Mouse (Mus musculus) liver, embryonic 12.5 days (tissue): ENCODE data around the gene Aqp1. TPM values are rescaled to one million over a fixed set of nuclear protein-coding genes. Genes with fewer than 3 reads are reported as not detected.

Experiments used
- ATAC-seq: fragments of 200-750 bp; cut with Nextera tagmentation; 2 replicates; pipeline ENCODE4 v1.8.0; 2017; ENCODE audit warnings: moderate number of reproducible peaks, mild to moderate bottlenecking, moderate library complexity
- H3K27ac ChIP-seq: fragments of 300-500 bp; sonication (generic); 2 replicates; pipeline ENCODE4 v1.5.1; 2016; ENCODE audit warnings: mild to moderate bottlenecking
- H3K27me3 ChIP-seq: fragments of 300-500 bp; sonication (generic); replicated peaks from 2 replicates; pipeline ENCODE4 v1.6.1; 2016; ENCODE audit warnings: mild to moderate bottlenecking, moderate library complexity
- H3K36me3 ChIP-seq: fragments of 300-500 bp; sonication (generic); 2 replicates; pipeline ENCODE4 v1.6.1; 2016; ENCODE audit warnings: mild to moderate bottlenecking, moderate library complexity
- H3K4me1 ChIP-seq: fragments of 300-500 bp; sonication (generic); 2 replicates; pipeline ENCODE4 v1.6.1; 2016
- H3K4me2 ChIP-seq: fragments of 300-500 bp; sonication (generic); 2 replicates; pipeline ENCODE4 v1.6.1; 2016; ENCODE audit warnings: mild to moderate bottlenecking, moderate library complexity
- H3K4me3 ChIP-seq: fragments of 300-500 bp; sonication (generic); 2 replicates; pipeline ENCODE4 v1.5.1; 2016; ENCODE audit warnings: mild to moderate bottlenecking, moderate library complexity
- H3K9ac ChIP-seq: fragments of 300-500 bp; sonication (generic); 2 replicates; pipeline ENCODE4 v1.6.1; 2016; ENCODE audit warnings: mild to moderate bottlenecking, moderate library complexity
- H3K9me3 ChIP-seq: fragments of 300-500 bp; sonication (generic); replicated peaks from 2 replicates; pipeline ENCODE4 v1.6.1; 2016; ENCODE audit warnings: mild to moderate bottlenecking, moderate library complexity
- whole genome bisulfite sequencing: fragments of 180-500 bp; shearing (Covaris S2); methylation state at CpG from one replicate; pipeline ENCODE4 v1.1.7; 2016; ENCODE audit not compliant: insufficient replicate concordance; 5-methylcytosine and 5-hydroxymethylcytosine counted together
- polyA plus RNA-seq: library from polyadenylated mRNA; unstranded; fragments of >200 nt; fragmentation: Nextera tagmentation; extraction: Ambion mirVana; gene quantifications from 2 replicates; pipeline ENCODE4 v1.2.1, GENCODE M21; 2016

The Aqp1 gene
- polyA plus RNA-seq, 1 experiment from 2014 or later = 29.1 TPM

GRCm38 (mm10) chr6:55367126-55367525 is 30.9 kb downstream of the Aqp1 start:
- Histone ChIP-seq H3K4me2 (no peak overlapping the region), H3K27ac (peak overlapping the region; percentile 75), H3K27me3 (no peaks in the 10 kb centered on the region), H3K36me3 (no peaks in the 10 kb centered on the region), H3K9ac (no peak overlapping the region), H3K9me3 (peaks cover 7% of the 10 kb centered on the region; the same call in 1 of the 2 replicates), H3K4me1 (peaks cover 77% of the 10 kb centered on the region), H3K4me3 (no peak overlapping the region)
- peak; percentile 89 for ATAC-seq

GRCm38 (mm10) chr6:55370831-55371230 is 34.6 kb downstream of the Aqp1 start:
- no peaks in the 10 kb centered on the region for H3K27me3 ChIP-seq
- peaks cover 52% of the 10 kb centered on the region for H3K4me1 ChIP-seq
- H3K4me2 ChIP-seq = peak overlapping the region; percentile 33
- H3K27ac ChIP-seq = peak overlapping the region; percentile 79
- 22% methylated on average over 6 of the region's 6 CpGs for WGBS
- H3K9ac ChIP-seq = peak overlapping the region; percentile 34; the same call in 1 of the 2 replicates
- ATAC-seq = peak; percentile 75
- no peak overlapping the region for H3K4me3 ChIP-seq
- no peaks in the 10 kb centered on the region for H3K36me3 ChIP-seq
- H3K9me3 ChIP-seq = peaks cover 7% of the 10 kb centered on the region; the same call in 1 of the 2 replicates

GRCm38 (mm10) chr6:55376076-55376475 is 39.8 kb downstream of the Aqp1 start, which contains the start of gene Ghrhr:
Gene Ghrhr, plus strand, starts transcription at chr6:55376295.
- Histone ChIP-seq H3K4me2 (no peak within 1 kb of the TSS), H3K4me3 (no peak within 1 kb of the TSS), H3K27me3 (peaks cover 12% of the 10 kb centered on the region; the same call in 1 of the 2 replicates), H3K9me3 (peaks cover 7% of the 10 kb centered on the region; the same call in 1 of the 2 replicates), H3K9ac (no peak within 1 kb of the TSS), H3K27ac (no peak within 1 kb of the TSS), H3K36me3 (no peaks in the 10 kb centered on the region), H3K4me1 (peaks cover 34% of the 10 kb centered on the region)
- 70% methylated on average over 6 of the region's 6 CpGs for WGBS
- ATAC-seq = no peak

- WGBS = 65% methylated on average over 5 of the region's 5 CpGs
- no peaks in the 10 kb centered on the region for H3K36me3 ChIP-seq
- ATAC-seq = no peak
- H3K9me3 ChIP-seq = peaks cover 2% of the 10 kb centered on the region; the same call in 1 of the 2 replicates
- no peak overlapping the region for H3K27ac ChIP-seq
- H3K4me2 ChIP-seq = no peak overlapping the region
- no peak overlapping the region for H3K9ac ChIP-seq
- peaks cover 12% of the 10 kb centered on the region; the same call in 1 of the 2 replicates for H3K27me3 ChIP-seq
- no peak overlapping the region for H3K4me3 ChIP-seq
- peaks cover 29% of the 10 kb centered on the region for H3K4me1 ChIP-seq
Measured at GRCm38 (mm10) chr6:55376511-55376910, 40.3 kb downstream of the Aqp1 start.

GRCm38 (mm10) chr6:55377461-55377860 is 41.2 kb downstream of the Aqp1 start:
- WGBS = 62% methylated on average over 4 of the region's 4 CpGs
- H3K27ac ChIP-seq = no peak overlapping the region
- H3K4me1 ChIP-seq = peaks cover 28% of the 10 kb centered on the region
- H3K36me3 ChIP-seq = no peaks in the 10 kb centered on the region
- peaks cover 12% of the 10 kb centered on the region; the same call in 1 of the 2 replicates for H3K27me3 ChIP-seq
- no peak overlapping the region for H3K4me2 ChIP-seq
- no peak for ATAC-seq
- H3K9ac ChIP-seq = no peak overlapping the region
- no peak overlapping the region for H3K4me3 ChIP-seq
- H3K9me3 ChIP-seq = no peaks in the 10 kb centered on the region

GRCm38 (mm10) chr6:55379641-55380335 is 43.6 kb downstream of the Aqp1 start:
- H3K9ac ChIP-seq = no peak overlapping the region
- peaks cover 38% of the 10 kb centered on the region for H3K4me1 ChIP-seq
- no peak overlapping the region for H3K4me2 ChIP-seq
- peak; percentile 44; the same call in 1 of the 2 replicates for ATAC-seq
- peaks cover 12% of the 10 kb centered on the region; the same call in 1 of the 2 replicates for H3K27me3 ChIP-seq
- H3K9me3 ChIP-seq = no peaks in the 10 kb centered on the region
- H3K36me3 ChIP-seq = no peaks in the 10 kb centered on the region
- 33% methylated on average over 3 of the region's 3 CpGs for WGBS
- no peak overlapping the region for H3K4me3 ChIP-seq
- no peak overlapping the region for H3K27ac ChIP-seq

GRCm38 (mm10) chr6:55381966-55382365 is 45.7 kb downstream of the Aqp1 start:
- Histone ChIP-seq H3K9me3 (no peaks in the 10 kb centered on the region), H3K4me3 (no peak overlapping the region), H3K27me3 (peaks cover 20% of the 10 kb centered on the region; the same call in 1 of the 2 replicates), H3K27ac (no peak overlapping the region), H3K4me1 (peaks cover 38% of the 10 kb centered on the region), H3K9ac (no peak overlapping the region), H3K4me2 (no peak overlapping the region), H3K36me3 (no peaks in the 10 kb centered on the region)
- WGBS = 80% methylated on average over 4 of the region's 4 CpGs
- no peak for ATAC-seq

- ATAC-seq = peak; percentile 56
- H3K4me1 ChIP-seq = peaks cover 21% of the 10 kb centered on the region; the same call in 1 of the 2 replicates
- H3K36me3 ChIP-seq = no peaks in the 10 kb centered on the region
- H3K4me2 ChIP-seq = no peak overlapping the region
- 0% methylated on average over 1 of the region's 1 CpGs for WGBS
- peaks cover 26% of the 10 kb centered on the region for H3K27me3 ChIP-seq
- H3K9ac ChIP-seq = no peak overlapping the region
- H3K9me3 ChIP-seq = no peaks in the 10 kb centered on the region
- H3K4me3 ChIP-seq = no peak overlapping the region
- H3K27ac ChIP-seq = no peak overlapping the region
Measured at GRCm38 (mm10) chr6:55383897-55384296, 47.7 kb downstream of the Aqp1 start.

GRCm38 (mm10) chr6:55384356-55384951 is 48.2 kb downstream of the Aqp1 start:
- Histone ChIP-seq H3K9me3 (no peaks in the 10 kb centered on the region), H3K4me1 (peaks cover 19% of the 10 kb centered on the region; the same call in 1 of the 2 replicates), H3K4me2 (no peak overlapping the region), H3K27ac (no peak overlapping the region), H3K36me3 (no peaks in the 10 kb centered on the region), H3K4me3 (no peak overlapping the region), H3K27me3 (peaks cover 32% of the 10 kb centered on the region), H3K9ac (no peak overlapping the region)
- 52% methylated on average over 5 of the region's 5 CpGs for WGBS
- ATAC-seq = no peak

- H3K9me3 ChIP-seq = no peaks in the 10 kb centered on the region
- no peak overlapping the region for H3K9ac ChIP-seq
- peaks cover 2% of the 10 kb centered on the region; the same call in 1 of the 2 replicates for H3K4me1 ChIP-seq
- WGBS = 40% methylated on average over 12 of the region's 12 CpGs
- H3K36me3 ChIP-seq = no peaks in the 10 kb centered on the region
- H3K4me2 ChIP-seq = no peak overlapping the region
- H3K27ac ChIP-seq = no peak overlapping the region
- H3K27me3 ChIP-seq = peaks cover 51% of the 10 kb centered on the region
- no peak for ATAC-seq
- no peak overlapping the region for H3K4me3 ChIP-seq
Measured at GRCm38 (mm10) chr6:55388546-55389169, 52.4 kb downstream of the Aqp1 start.

- WGBS = 37% methylated on average over 5 of the region's 5 CpGs
- H3K4me3 ChIP-seq = no peak overlapping the region
- no peaks in the 10 kb centered on the region for H3K36me3 ChIP-seq
- no peak overlapping the region for H3K4me2 ChIP-seq
- peaks cover 53% of the 10 kb centered on the region for H3K27me3 ChIP-seq
- no peak overlapping the region for H3K9ac ChIP-seq
- no peaks in the 10 kb centered on the region for H3K9me3 ChIP-seq
- no peak overlapping the region for H3K27ac ChIP-seq
- no peak for ATAC-seq
- no peaks in the 10 kb centered on the region for H3K4me1 ChIP-seq
Measured at GRCm38 (mm10) chr6:55389321-55389720, 53.1 kb downstream of the Aqp1 start.

- no peak overlapping the region for H3K4me2 ChIP-seq
- H3K9me3 ChIP-seq = no peaks in the 10 kb centered on the region
- H3K36me3 ChIP-seq = no peaks in the 10 kb centered on the region
- no peak for ATAC-seq
- no peak overlapping the region for H3K9ac ChIP-seq
- 44% methylated on average over 4 of the region's 4 CpGs for WGBS
- no peak overlapping the region for H3K4me3 ChIP-seq
- no peak overlapping the region for H3K27ac ChIP-seq
- H3K27me3 ChIP-seq = peaks cover 69% of the 10 kb centered on the region
- no peaks in the 10 kb centered on the region for H3K4me1 ChIP-seq
Measured at GRCm38 (mm10) chr6:55391814-55392213, 55.6 kb downstream of the Aqp1 start.
